Mouse (Mus musculus): ENCODE data around the gene Ckm. TPM values are rescaled to one million over a fixed set of nuclear protein-coding genes. Genes with fewer than 3 reads are reported as not detected.

The Ckm gene
- polyA plus RNA-seq, 2 experiments = 0.12 to 0.19 TPM

DNA sequence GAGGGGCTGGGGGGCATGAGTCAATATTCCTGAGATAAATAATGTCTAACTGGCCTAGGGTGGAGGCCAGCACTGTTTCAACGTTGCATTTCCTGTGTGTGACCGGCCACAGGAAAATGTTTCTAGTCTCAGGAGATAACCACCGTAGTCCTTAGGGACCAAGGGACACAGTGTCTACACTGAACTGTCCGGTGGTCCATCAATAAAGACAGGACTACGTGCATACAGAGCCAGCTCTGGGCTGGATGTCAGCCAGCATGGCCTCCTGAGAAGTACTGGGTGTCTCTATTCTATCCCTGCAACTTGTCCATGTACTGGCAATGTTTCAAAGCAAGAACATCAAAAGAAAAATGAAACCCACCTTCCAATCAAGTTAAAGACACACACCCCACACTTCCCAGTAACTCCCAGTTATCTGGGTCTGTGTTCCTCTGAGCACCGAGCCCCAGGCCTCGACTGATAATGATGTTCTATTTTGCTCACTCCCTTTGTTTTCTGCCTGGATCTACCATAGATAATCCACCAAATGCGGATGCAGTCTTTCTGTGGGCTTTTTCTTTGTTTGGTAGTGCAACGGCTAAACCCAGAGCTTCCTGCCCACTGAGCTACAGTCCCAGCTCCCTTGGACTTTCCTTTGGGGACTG lies 37.0 kb downstream of the Ckm start:
- no peak overlapping the region for H3K4me3 ChIP-seq (ENCODE audit: insufficient read depth in 1 of 2, low read depth in 2 of 2, low read length in 2 of 2)
- no peaks in the 10 kb centered on the region; the same call in 1 of the 2 replicates for H3K36me3 ChIP-seq (replicated peaks; ENCODE audit: control insufficient read depth, insufficient read depth, low read depth)
- H3K4me2 ChIP-seq (ENCODE audit: low read depth) = no peak overlapping the region
- no peak overlapping the region for H3K27ac ChIP-seq
- H3K9me3 ChIP-seq (ENCODE audit: control insufficient read depth, low read length) = no peaks in the 10 kb centered on the region
- ATAC-seq (ENCODE audit: insufficient read depth) (peak; percentile 47), DNase-seq (ENCODE audit: low read depth in 3 of 3, low spot score in 3 of 3) (no peak)
- H3K27me3 ChIP-seq (ENCODE audit: control insufficient read depth, insufficient read depth, low read length) = no peaks in the 10 kb centered on the region
- WGBS (ENCODE audit: insufficient replicate concordance) = 36% methylated on average over 9 of the region's 9 CpGs
- H3K9ac ChIP-seq (replicated peaks) = no peak overlapping the region
- TF ChIP-seq EP300 (IDR thresholded peaks at IDR 0.05; ENCODE audit: low read depth) = no peak
- TF ChIP-seq CTCF (IDR thresholded peaks at IDR 0.05; ENCODE audit: low read depth) = no peak
- 0 out of 4 replicates have a peak, but pooled peaks cover 0 to 2% of the 10 kb centered on the region in 2 experiments for H3K4me1 ChIP-seq (replicated peaks; ENCODE audit: control insufficient read depth in 2 of 2, insufficient read depth in 2 of 2, low read length in 1 of 2)

DNA sequence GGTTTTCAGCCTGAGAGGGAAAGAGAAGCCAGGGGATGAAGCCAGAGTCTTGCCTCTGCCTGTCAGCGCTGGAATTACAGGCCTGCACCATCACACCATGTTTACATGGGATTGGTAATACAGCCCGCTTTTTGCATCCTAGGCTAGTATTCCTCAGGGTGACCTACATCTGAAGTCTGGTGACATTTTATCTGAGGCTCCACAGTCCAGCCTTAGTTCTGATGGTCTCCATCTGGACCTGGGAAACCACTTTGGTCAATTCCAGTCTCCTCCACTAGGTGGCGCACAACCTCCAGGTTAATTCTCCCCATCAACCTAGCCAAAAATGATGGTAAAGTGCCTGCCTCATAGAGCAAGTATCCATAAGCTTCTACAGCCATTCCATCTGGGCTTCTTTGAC lies 38.8 kb downstream of the Ckm start:
- WGBS (ENCODE audit: insufficient replicate concordance) = 31% methylated on average over 3 of the region's 3 CpGs
- Histone ChIP-seq H3K27ac (no peak overlapping the region), H3K9me3 (ENCODE audit: control insufficient read depth, low read length) (no peaks in the 10 kb centered on the region), H3K4me1 (replicated peaks; ENCODE audit: control insufficient read depth in 2 of 2, insufficient read depth in 2 of 2, low read length in 1 of 2) (0 out of 4 replicates have a peak, but pooled peaks cover 0 to 2% of the 10 kb centered on the region in 2 experiments), H3K9ac (replicated peaks) (no peak overlapping the region), H3K36me3 (replicated peaks; ENCODE audit: control insufficient read depth, insufficient read depth, low read depth) (no peaks in the 10 kb centered on the region; the same call in 1 of the 2 replicates), H3K4me2 (ENCODE audit: low read depth) (no peak overlapping the region), H3K4me3 (ENCODE audit: insufficient read depth in 1 of 2, low read depth in 2 of 2, low read length in 2 of 2) (no peak overlapping the region), H3K27me3 (ENCODE audit: control insufficient read depth, insufficient read depth, low read length) (no peaks in the 10 kb centered on the region)
- ATAC-seq (ENCODE audit: insufficient read depth) (no peak), DNase-seq (ENCODE audit: low read depth in 3 of 3, low spot score in 3 of 3) (peak; percentile 39 to 45 (median 45))
- TF ChIP-seq EP300 (IDR thresholded peaks at IDR 0.05; ENCODE audit: low read depth) (no peak), CTCF (IDR thresholded peaks at IDR 0.05; ENCODE audit: low read depth) (peak; percentile 91)

DNA sequence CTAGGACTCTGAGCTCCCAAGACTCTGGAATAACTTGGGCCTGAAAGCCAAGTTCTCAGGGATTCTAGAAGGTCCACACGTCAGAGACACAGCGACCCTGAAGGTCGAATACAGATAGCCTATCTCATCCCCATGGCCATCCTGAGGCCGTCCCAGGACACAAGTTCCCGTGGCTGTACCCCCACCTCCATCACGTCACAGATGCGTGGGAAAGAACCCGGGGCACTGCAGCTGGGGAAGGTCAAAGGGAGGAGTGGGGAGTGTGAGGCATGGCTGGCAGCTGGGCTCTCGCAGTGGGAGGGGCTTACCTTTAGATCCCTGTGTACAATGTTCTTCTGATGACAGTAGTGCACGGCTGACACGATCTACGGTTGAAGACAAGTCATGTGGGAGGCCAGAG lies 40.2 kb downstream of the Ckm start:
- Histone ChIP-seq H3K27ac (no peak overlapping the region), H3K4me1 (replicated peaks; ENCODE audit: control insufficient read depth in 2 of 2, insufficient read depth in 2 of 2, low read length in 1 of 2) (0 out of 4 replicates have a peak, but pooled peaks cover 0 to 2% of the 10 kb centered on the region in 2 experiments), H3K9ac (replicated peaks) (no peak overlapping the region), H3K4me3 (ENCODE audit: insufficient read depth in 1 of 2, low read depth in 2 of 2, low read length in 2 of 2) (no peak overlapping the region), H3K27me3 (ENCODE audit: control insufficient read depth, insufficient read depth, low read length) (no peaks in the 10 kb centered on the region), H3K36me3 (replicated peaks; ENCODE audit: control insufficient read depth, insufficient read depth, low read depth) (no peaks in the 10 kb centered on the region; the same call in 1 of the 2 replicates), H3K9me3 (ENCODE audit: control insufficient read depth, low read length) (no peaks in the 10 kb centered on the region), H3K4me2 (ENCODE audit: low read depth) (no peak overlapping the region)
- ATAC-seq (ENCODE audit: insufficient read depth) (no peak), DNase-seq (ENCODE audit: low read depth in 3 of 3, low spot score in 3 of 3) (no peak)
- TF ChIP-seq EP300 (IDR thresholded peaks at IDR 0.05; ENCODE audit: low read depth) (no peak), CTCF (IDR thresholded peaks at IDR 0.05; ENCODE audit: low read depth) (no peak)
- 72% methylated on average over 12 of the region's 12 CpGs for WGBS (ENCODE audit: insufficient replicate concordance)

DNA sequence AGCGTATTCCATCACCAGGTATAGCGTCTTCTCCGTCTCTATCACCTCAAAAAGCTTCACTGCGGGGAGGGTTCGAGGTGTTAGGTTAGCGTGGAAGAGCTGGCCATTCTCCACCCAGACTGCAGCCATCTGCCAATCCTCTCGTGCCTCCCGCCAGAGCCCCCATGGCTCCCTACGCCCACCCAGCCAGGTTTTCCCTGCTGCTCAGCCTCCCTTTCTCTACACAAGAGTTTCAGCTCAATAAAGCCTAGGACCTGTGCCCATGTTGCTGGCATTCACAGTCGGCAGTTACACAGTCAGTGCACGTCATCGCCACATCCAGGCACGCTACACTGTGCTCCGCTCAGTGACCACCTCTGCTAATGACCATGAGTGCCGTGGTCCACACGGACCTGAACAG lies 43.1 kb downstream of the Ckm start:
- Histone ChIP-seq H3K9me3 (ENCODE audit: control insufficient read depth, low read length) (no peaks in the 10 kb centered on the region), H3K4me2 (ENCODE audit: low read depth) (no peak overlapping the region), H3K36me3 (replicated peaks; ENCODE audit: control insufficient read depth, insufficient read depth, low read depth) (no peaks in the 10 kb centered on the region; the same call in 1 of the 2 replicates), H3K4me3 (ENCODE audit: insufficient read depth in 1 of 2, low read depth in 2 of 2, low read length in 2 of 2) (no peak overlapping the region), H3K4me1 (replicated peaks; ENCODE audit: control insufficient read depth in 2 of 2, insufficient read depth in 2 of 2, low read length in 1 of 2) (no peaks in the 10 kb centered on the region), H3K27ac (no peak overlapping the region), H3K27me3 (ENCODE audit: control insufficient read depth, insufficient read depth, low read length) (no peaks in the 10 kb centered on the region), H3K9ac (replicated peaks) (no peak overlapping the region)
- ATAC-seq (ENCODE audit: insufficient read depth) = no peak
- 81% methylated on average over 16 of the region's 16 CpGs for WGBS (ENCODE audit: insufficient replicate concordance)
- TF ChIP-seq CTCF (IDR thresholded peaks at IDR 0.05; ENCODE audit: low read depth) = no peak
- no peak for TF ChIP-seq EP300 (IDR thresholded peaks at IDR 0.05; ENCODE audit: low read depth)
- DNase-seq (ENCODE audit: low read depth in 3 of 3, low spot score in 3 of 3) = no peak

DNA sequence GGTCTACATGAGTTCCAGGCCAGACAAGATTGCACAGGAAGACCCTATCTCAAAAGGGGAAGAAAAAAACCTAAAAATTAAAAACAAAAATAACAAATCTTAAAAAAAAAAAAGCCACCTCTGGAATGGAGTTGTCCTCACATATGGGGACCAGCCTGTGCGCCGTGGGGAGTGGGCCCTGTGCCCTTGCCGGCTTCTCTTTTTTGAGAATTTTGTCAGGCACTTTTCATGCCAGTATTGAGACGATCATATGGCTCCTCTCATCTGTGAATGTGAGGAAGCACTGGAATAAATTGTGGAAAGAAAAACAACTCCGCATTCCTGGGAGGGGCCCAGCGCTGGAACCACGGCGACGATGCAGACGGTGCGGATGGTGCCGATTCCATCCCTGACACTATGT lies 44.6 kb downstream of the Ckm start:
- no peak for ATAC-seq (ENCODE audit: insufficient read depth)
- H3K4me3 ChIP-seq (ENCODE audit: insufficient read depth in 1 of 2, low read depth in 2 of 2, low read length in 2 of 2) = no peak overlapping the region
- H3K27ac ChIP-seq = no peak overlapping the region
- no peaks in the 10 kb centered on the region for H3K4me1 ChIP-seq (replicated peaks; ENCODE audit: control insufficient read depth in 2 of 2, insufficient read depth in 2 of 2, low read length in 1 of 2)
- H3K27me3 ChIP-seq (ENCODE audit: control insufficient read depth, insufficient read depth, low read length) = no peaks in the 10 kb centered on the region
- TF ChIP-seq CTCF (IDR thresholded peaks at IDR 0.05; ENCODE audit: low read depth) (no peak), EP300 (IDR thresholded peaks at IDR 0.05; ENCODE audit: low read depth) (no peak)
- no peak overlapping the region for H3K9ac ChIP-seq (replicated peaks)
- no peak for DNase-seq (ENCODE audit: low read depth in 3 of 3, low spot score in 3 of 3)
- H3K4me2 ChIP-seq (ENCODE audit: low read depth) = no peak overlapping the region
- 87% methylated on average over 12 of the region's 12 CpGs for WGBS (ENCODE audit: insufficient replicate concordance)
- H3K36me3 ChIP-seq (replicated peaks; ENCODE audit: control insufficient read depth, insufficient read depth, low read depth) = no peaks in the 10 kb centered on the region
- H3K9me3 ChIP-seq (ENCODE audit: control insufficient read depth, low read length) = no peaks in the 10 kb centered on the region

Data from liver, embryonic 14.5 days (tissue).